Mouse (Mus musculus): ENCODE data around the gene Gm44. TPM values are rescaled to one million over a fixed set of nuclear protein-coding genes. Genes with fewer than 3 reads are reported as not detected.
A peak's percentile ranks its signal among the peaks of the same experiment; 100 is the strongest.
"Not testable (repeated sequence)": the region's sequence is repeated elsewhere in the genome, so short reads cannot be mapped to it uniquely, and the experiment has no call there.

Gm44 gene
- not detected for total RNA-seq (2021)

DNA sequence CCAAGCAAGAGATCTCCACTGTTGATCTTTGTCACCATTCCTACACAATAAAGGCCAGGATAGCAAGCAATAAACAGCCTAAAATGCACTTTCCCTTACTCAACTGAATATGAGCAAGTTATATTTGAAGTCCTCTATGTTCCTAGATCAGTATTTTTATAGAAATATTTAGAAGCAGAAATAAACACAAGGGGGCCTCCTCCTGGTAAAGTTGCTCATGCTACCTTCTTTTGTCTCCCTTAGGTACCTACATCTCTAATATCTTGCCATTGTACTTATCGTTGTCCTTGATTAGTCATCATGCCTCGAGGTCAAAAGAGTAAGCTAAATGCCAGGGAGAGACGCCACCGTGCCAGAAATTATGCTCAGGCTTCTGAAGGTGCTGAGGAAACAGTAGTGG lies at the start of gene Gm44:
Gene Gm44, plus strand, starts transcription at position 301 of the 400 bp plus-strand sequence.
- no peak for DNase-seq (ENCODE audit: low spot score in 2 of 2)
- intact Hi-C loops (cut with DNase I): no loop called here

DNA sequence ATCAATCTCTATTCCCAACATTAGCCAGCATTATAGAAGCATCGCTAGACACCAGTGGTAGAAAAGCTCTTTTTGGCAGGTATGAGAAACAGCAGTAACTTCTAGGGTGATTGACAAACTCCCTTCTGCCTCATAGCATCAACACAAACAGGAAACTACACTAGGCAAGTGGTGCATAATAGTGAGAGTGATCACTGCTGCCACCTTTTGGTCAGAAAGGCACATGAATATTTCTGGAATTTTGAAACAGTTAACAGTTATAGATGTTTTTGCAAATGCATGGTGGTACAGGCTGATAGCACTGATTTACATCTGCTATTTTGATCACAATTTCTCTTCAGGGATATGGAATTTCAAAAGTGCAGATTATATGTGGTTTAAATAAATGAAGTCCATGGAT lies 36.0 kb downstream of the Gm44 start:
- intact Hi-C loops (cut with DNase I): no loop called here
- peak in 1 of 2 experiments; percentile 2 for DNase-seq (ENCODE audit: low spot score in 2 of 2)

DNA sequence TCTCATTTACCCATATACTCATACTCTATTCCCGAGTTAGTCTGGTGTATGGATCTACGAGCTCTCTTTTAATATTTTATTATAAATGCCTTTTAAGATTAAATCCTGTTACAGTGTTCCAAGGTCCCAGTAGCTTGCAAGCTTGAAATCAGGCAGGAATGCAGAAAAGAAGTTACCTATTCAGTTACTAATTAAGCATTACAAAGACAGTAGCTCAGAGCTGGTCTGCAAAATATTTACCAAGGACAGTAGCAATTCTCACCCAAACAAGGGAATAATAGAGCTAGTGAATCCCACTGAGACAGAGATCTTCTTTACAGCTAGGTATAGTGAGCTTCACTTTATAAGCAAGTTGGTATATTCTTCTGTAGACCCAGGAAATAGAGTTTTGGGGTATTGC lies 46.3 kb downstream of the Gm44 start:
- intact Hi-C loops (cut with DNase I); DNase-seq (ENCODE audit: low spot score in 2 of 2): not testable (repeated sequence)

All from left cerebral cortex, postnatal 25 days (tissue).